Mouse (Mus musculus): ENCODE data around the gene Nfix.

DNA sequence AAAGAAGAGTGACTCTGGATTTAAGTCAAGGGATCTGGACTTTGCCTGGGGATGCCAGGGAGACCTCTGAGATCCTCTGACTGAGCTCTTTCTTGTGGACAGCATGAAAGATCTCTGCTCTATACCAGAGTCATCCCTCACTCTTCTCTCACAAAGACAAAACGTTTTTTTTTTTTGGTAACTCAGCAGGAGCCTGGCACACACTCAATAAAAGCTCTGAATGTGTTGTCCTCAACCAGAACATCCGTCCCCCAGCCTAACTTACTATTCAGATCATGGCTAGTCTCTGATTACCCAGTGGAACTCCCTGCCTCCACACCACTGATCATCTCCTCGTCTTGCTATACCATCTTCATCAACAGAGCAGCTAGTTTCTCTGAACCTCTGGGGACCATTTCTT lies 115.6 kb downstream of the Nfix start:
- TF ChIP-seq CTCF (IDR thresholded peaks at IDR 0.05; ENCODE audit: low read depth) (no peak), EP300 (IDR thresholded peaks at IDR 0.05; ENCODE audit: low read depth) (no peak)

Data from liver, embryonic 14.5 days (tissue).